Mouse (Mus musculus) myocyte (in vitro differentiated cells): ENCODE measurements around the gene Rapgef1. TPM values are rescaled to one million over a fixed set of nuclear protein-coding genes. Genes with fewer than 3 reads are reported as not detected.

ENCODE experiments used
- H3K27me3 ChIP-seq: one replicate; pipeline ENCODE4 v1.6.1; 2011; ENCODE audit not compliant: control insufficient read depth, insufficient read depth, insufficient read length
- H3K36me3 ChIP-seq: one replicate; pipeline ENCODE4 v1.6.1; 2011; ENCODE audit not compliant: control insufficient read depth, insufficient read depth
- H3K4me2 ChIP-seq: one replicate; pipeline ENCODE4 v1.6.1; 2011; ENCODE audit warnings: low read depth, control low read depth
- H3K4me3 ChIP-seq: one replicate; pipeline ENCODE4 v1.5.1; 2011; ENCODE audit warnings: mild to moderate bottlenecking, control low read depth, moderate library complexity
- H3K79me2 ChIP-seq: one replicate; pipeline ENCODE4 v1.6.1; 2011; ENCODE audit not compliant: control insufficient read depth, insufficient read depth
- H3ac ChIP-seq: one replicate; pipeline ENCODE4 v1.6.1; 2011; ENCODE audit not compliant: control insufficient read depth, insufficient read length
- CEBPB ChIP-seq: IDR thresholded peaks from 2 replicates; pipeline ENCODE4 v1.6.1; 2011; ENCODE audit warnings: mild to moderate bottlenecking, moderate library complexity; ENCODE audit not compliant: poor library complexity, insufficient read depth, severe bottlenecking
- E2F4 ChIP-seq: IDR thresholded peaks from one replicate; pipeline ENCODE4 v1.6.1; 2011; ENCODE audit warnings: mild to moderate bottlenecking, control low read depth, moderate library complexity; ENCODE audit not compliant: insufficient read depth
- MAX ChIP-seq: IDR thresholded peaks from one replicate; pipeline ENCODE4 v1.6.1; 2011; ENCODE audit warnings: low read depth, mild to moderate bottlenecking, control low read depth
- MYOD1 ChIP-seq, 3 experiments: IDR thresholded peaks; one replicate each; pipeline ENCODE4 v1.6.1; 2011; ENCODE audit warnings: control low read depth in 2 of 3, low read depth in 2 of 3, mild to moderate bottlenecking in 2 of 3, moderate library complexity in 1 of 3; ENCODE audit not compliant: insufficient read length in 2 of 3, control insufficient read depth in 1 of 3
- MYOG ChIP-seq, 3 experiments: IDR thresholded peaks; one replicate each; pipeline ENCODE4 v1.6.1; 2011; ENCODE audit warnings: control low read depth in 2 of 3, low read depth in 2 of 3, mild to moderate bottlenecking in 2 of 3; ENCODE audit not compliant: insufficient read length in 2 of 3, control insufficient read depth in 1 of 3, insufficient read depth in 1 of 3
- POLR2A ChIP-seq: IDR thresholded peaks from one replicate; pipeline ENCODE4 v1.6.1; 2011; ENCODE audit warnings: low read depth, mild to moderate bottlenecking, control low read depth, moderate library complexity; ENCODE audit not compliant: insufficient read length
- POLR2AphosphoS2 ChIP-seq: IDR thresholded peaks from one replicate; pipeline ENCODE4 v1.6.1; 2011; ENCODE audit warnings: low read depth, control low read depth; ENCODE audit not compliant: insufficient read length
- REST ChIP-seq: IDR thresholded peaks from one replicate; pipeline ENCODE4 v1.6.1; 2011; ENCODE audit warnings: mild to moderate bottlenecking, control low read depth, moderate library complexity; ENCODE audit not compliant: insufficient read depth, insufficient read length
- SRF ChIP-seq: IDR thresholded peaks from one replicate; pipeline ENCODE4 v1.6.1; 2011; ENCODE audit warnings: low read depth; ENCODE audit not compliant: control insufficient read depth, insufficient read length
- TCF12 ChIP-seq: IDR thresholded peaks from one replicate; pipeline ENCODE4 v1.6.1; 2011; ENCODE audit warnings: mild to moderate bottlenecking, control low read depth; ENCODE audit not compliant: poor library complexity, insufficient read depth, severe bottlenecking
- TCF3 ChIP-seq: IDR thresholded peaks from one replicate; pipeline ENCODE4 v1.6.1; 2011; ENCODE audit warnings: low read depth, control low read depth; ENCODE audit not compliant: insufficient read length
- USF1 ChIP-seq: IDR thresholded peaks from one replicate; pipeline ENCODE4 v1.6.1; 2011; ENCODE audit warnings: low read depth, mild to moderate bottlenecking, control low read depth, moderate library complexity
- polyA plus RNA-seq: library from polyadenylated mRNA; unstranded; fragments of >200 nt; fragmentation: generic; extraction: Trizol; gene quantifications from one replicate; pipeline ENCODE4 v1.2.1, GENCODE M21; 2012; ENCODE audit warnings: missing spikeins

Rapgef1 gene
- polyA plus RNA-seq, 1 experiment = 74.5 TPM

DNA sequence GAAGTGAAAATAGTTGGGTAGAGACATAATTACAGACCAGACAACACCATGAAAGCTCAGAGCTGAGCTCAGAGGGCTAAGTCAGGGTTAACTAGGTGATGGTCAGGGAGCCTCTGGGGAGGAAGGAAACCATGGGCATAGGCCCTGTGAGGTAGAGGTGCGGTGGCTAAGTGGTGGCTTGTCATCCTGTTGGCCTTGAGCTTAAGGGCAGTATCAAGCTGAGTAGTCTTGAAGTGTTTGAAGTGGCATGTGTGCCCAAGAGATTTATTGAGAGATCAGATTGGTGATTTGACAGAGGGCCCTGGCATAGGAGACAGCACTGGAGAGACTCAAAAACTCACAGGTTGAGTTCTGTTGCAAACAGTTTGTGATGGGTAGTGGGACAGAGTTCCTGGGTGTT is 36.6 kb downstream of the Rapgef1 start:
- TF ChIP-seq MAX = no peak
- TF ChIP-seq USF1 = no peak
- TF ChIP-seq MYOD1 (IDR thresholded peaks at IDR 0.05; ENCODE audit: control insufficient read depth in 1 of 3, insufficient read length in 2 of 3, low read depth in 2 of 3) = no peak
- no peak for TF ChIP-seq E2F4
- no peak for TF ChIP-seq REST
- no peak for TF ChIP-seq MYOG (IDR thresholded peaks at IDR 0.05; ENCODE audit: control insufficient read depth in 1 of 3, insufficient read depth in 1 of 3, insufficient read length in 2 of 3, low read depth in 2 of 3)
- no peak for TF ChIP-seq SRF
- TF ChIP-seq TCF12 = no peak
- no peak for TF ChIP-seq POLR2AphosphoS2
- no peak for TF ChIP-seq TCF3
- no peak for TF ChIP-seq CEBPB
- no peak for TF ChIP-seq POLR2A
- H3ac ChIP-seq = no peak overlapping the region
- no peaks in the 10 kb centered on the region for H3K36me3 ChIP-seq
- H3K27me3 ChIP-seq = no peaks in the 10 kb centered on the region
- peaks cover 58% of the 10 kb centered on the region for H3K79me2 ChIP-seq
- no peak overlapping the region for H3K4me2 ChIP-seq
- H3K4me3 ChIP-seq = no peak overlapping the region

DNA sequence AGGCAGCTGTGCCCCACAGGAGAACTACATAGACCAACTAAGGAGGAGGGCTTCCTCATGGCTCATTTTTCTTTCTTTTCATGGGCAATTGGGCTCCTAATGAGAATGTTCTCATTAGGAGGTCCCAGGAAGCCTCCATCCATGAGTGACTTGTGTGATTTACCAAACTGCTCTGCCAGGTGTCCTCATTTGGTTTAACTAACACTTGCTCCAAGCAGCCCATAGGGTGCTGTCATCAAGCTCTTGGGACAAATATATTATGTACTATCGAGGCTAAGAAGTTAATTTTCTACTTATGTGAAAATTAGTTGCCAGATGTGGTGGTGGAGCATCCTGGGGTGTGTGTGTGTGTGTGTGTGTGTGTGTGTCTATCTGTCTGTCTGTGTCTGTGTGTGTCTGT is 37.6 kb downstream of the Rapgef1 start:
- no peaks in the 10 kb centered on the region for H3K36me3 ChIP-seq

DNA sequence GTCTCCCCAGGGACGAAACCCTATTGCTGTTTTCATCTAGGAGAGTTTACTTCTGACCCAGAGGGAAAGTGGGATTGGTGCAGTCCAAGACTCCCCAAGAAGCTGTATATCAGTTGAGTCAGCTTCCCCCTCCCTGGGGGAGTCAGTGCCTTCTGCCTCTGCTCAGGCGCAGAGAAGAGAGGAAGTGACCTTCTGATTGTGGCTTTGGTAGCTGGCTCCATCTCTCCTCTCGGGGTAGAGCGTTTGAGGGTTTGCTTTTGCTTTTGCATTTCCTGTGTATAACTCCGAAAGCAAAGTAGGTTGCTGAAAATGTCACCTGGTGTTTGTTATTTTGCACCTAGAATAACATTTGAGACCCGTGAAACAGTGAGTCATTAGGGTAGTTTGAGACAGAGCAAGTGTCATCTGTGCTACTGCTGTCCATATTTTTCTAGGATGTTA is 42.3 kb downstream of the Rapgef1 start:
- Histone ChIP-seq H3K4me2 (peak overlapping the region; percentile 25), H3K36me3 (no peaks in the 10 kb centered on the region), H3K79me2 (peaks cover 31% of the 10 kb centered on the region), H3K4me3 (no peak overlapping the region), H3ac (no peak overlapping the region), H3K27me3 (no peaks in the 10 kb centered on the region)
- no peak for TF ChIP-seq CEBPB
- no peak for TF ChIP-seq MYOG (IDR thresholded peaks at IDR 0.05; ENCODE audit: control insufficient read depth in 1 of 3, insufficient read depth in 1 of 3, insufficient read length in 2 of 3, low read depth in 2 of 3)
- no peak for TF ChIP-seq SRF
- no peak for TF ChIP-seq MAX
- no peak for TF ChIP-seq USF1
- no peak for TF ChIP-seq POLR2A
- no peak for TF ChIP-seq REST
- TF ChIP-seq TCF3 = no peak
- TF ChIP-seq MYOD1 (IDR thresholded peaks at IDR 0.05; ENCODE audit: control insufficient read depth in 1 of 3, insufficient read length in 2 of 3, low read depth in 2 of 3) = no peak

More for the DNA sequence above, 37.6 kb downstream of the Rapgef1 start:
- Histone ChIP-seq H3ac (no peak overlapping the region), H3K79me2 (peaks cover 52% of the 10 kb centered on the region), H3K4me3 (no peak overlapping the region), H3K4me2 (no peak overlapping the region), H3K27me3 (no peaks in the 10 kb centered on the region)
- no peak for TF ChIP-seq E2F4
- no peak for TF ChIP-seq POLR2A
- no peak for TF ChIP-seq MAX
- no peak for TF ChIP-seq TCF12
- no peak for TF ChIP-seq MYOD1 (IDR thresholded peaks at IDR 0.05; ENCODE audit: control insufficient read depth in 1 of 3, insufficient read length in 2 of 3, low read depth in 2 of 3)
- TF ChIP-seq CEBPB = no peak
- TF ChIP-seq MYOG (IDR thresholded peaks at IDR 0.05; ENCODE audit: control insufficient read depth in 1 of 3, insufficient read depth in 1 of 3, insufficient read length in 2 of 3, low read depth in 2 of 3) = no peak
- TF ChIP-seq SRF = no peak
- no peak for TF ChIP-seq POLR2AphosphoS2
- TF ChIP-seq REST = no peak
- TF ChIP-seq USF1 = no peak

DNA sequence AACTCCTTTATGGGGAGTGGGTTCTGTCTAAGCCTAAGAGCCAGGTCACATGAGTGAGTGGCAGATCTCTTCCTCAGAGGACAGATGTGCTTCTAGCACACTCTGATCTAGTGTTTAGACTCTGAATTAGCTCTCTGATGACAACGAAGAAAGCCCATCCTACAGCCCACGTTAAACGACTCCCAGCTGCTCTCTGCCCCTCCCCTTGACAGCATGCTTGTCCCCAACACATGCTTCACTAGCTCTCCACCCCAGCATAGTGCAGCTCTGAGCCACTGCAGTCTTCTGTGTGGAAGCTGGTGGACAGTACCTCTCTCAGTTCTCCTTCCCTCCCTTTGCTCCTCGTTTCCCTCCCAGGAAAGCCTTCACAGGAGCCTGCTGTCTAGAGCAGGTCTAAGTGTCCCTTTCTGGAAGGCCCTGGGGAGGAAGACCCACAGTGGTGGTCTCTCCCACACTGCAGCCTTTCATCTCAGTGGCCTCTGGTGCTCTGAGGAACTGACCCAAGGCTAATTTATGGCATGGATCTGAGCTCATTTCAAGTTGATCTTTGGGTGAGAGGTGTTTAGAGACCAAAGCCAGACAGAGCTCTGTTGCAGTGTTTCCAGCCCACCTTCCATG is 43.8 kb downstream of the Rapgef1 start:
- Histone ChIP-seq H3K4me2 (peak overlapping the region; percentile 26), H3K4me3 (no peak overlapping the region), H3ac (no peak overlapping the region), H3K27me3 (no peaks in the 10 kb centered on the region), H3K79me2 (peaks cover 33% of the 10 kb centered on the region), H3K36me3 (no peaks in the 10 kb centered on the region)
- peak; percentile 32 to 91 (median 53) for TF ChIP-seq MYOG (IDR thresholded peaks at IDR 0.05; ENCODE audit: control insufficient read depth in 1 of 3, insufficient read depth in 1 of 3, insufficient read length in 2 of 3, low read depth in 2 of 3)
- TF ChIP-seq POLR2A = no peak
- TF ChIP-seq REST = no peak
- TF ChIP-seq USF1 = no peak
- TF ChIP-seq E2F4 = no peak
- no peak for TF ChIP-seq TCF12
- TF ChIP-seq SRF = no peak
- no peak for TF ChIP-seq POLR2AphosphoS2
- no peak for TF ChIP-seq TCF3
- TF ChIP-seq CEBPB = no peak
- peak; percentile 9 to 80 (median 66) for TF ChIP-seq MYOD1 (IDR thresholded peaks at IDR 0.05; ENCODE audit: control insufficient read depth in 1 of 3, insufficient read length in 2 of 3, low read depth in 2 of 3)

DNA sequence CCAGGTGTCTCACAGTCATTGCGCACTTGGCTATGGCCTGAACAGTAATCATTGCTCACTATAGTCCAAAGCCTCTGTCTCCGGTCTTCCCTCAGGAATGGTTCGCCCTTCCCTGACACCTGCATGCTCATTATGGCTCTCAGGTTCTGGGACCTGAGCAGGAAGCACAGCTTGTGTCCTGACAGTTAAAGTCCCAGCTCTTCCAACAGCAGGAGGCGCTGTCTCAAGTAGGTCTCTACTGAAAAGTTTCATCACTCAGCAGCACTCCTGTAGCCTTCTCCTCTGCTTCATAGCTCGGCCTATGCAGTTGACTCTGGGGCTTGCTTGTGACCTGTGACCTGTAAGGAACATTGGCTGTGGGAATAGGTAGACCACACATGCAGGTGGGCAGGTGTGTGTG is 45.9 kb downstream of the Rapgef1 start:
- no peaks in the 10 kb centered on the region for H3K36me3 ChIP-seq
- H3K79me2 ChIP-seq = peaks cover 27% of the 10 kb centered on the region
- no peaks in the 10 kb centered on the region for H3K27me3 ChIP-seq
- TF ChIP-seq MAX (no peak), MYOG (IDR thresholded peaks at IDR 0.05; ENCODE audit: control insufficient read depth in 1 of 3, insufficient read depth in 1 of 3, insufficient read length in 2 of 3, low read depth in 2 of 3) (no peak), MYOD1 (IDR thresholded peaks at IDR 0.05; ENCODE audit: control insufficient read depth in 1 of 3, insufficient read length in 2 of 3, low read depth in 2 of 3) (no peak), POLR2A (no peak), POLR2AphosphoS2 (no peak), TCF12 (no peak), REST (no peak), USF1 (no peak), SRF (no peak), TCF3 (no peak)
- H3K4me2 ChIP-seq = no peak overlapping the region
- H3K4me3 ChIP-seq = no peak overlapping the region
- H3ac ChIP-seq = no peak overlapping the region
